Mouse (Mus musculus) testis, adult 2 months (tissue): ENCODE results near the gene Stt3a.

Source experiments
- CTCF ChIP-seq: fragments of 200-500 bp; IDR thresholded peaks from 2 replicates; pipeline ENCODE4 v1.5.1; 2012; ENCODE audit warnings: low read depth, mild to moderate bottlenecking, inconsistent platforms, low read length, moderate library complexity; ENCODE audit not compliant: control insufficient read depth, insufficient read depth, insufficient replicate concordance
- POLR2A ChIP-seq: fragments of 200-500 bp; IDR thresholded peaks from 2 replicates; pipeline ENCODE4 v1.6.1; 2012; ENCODE audit warnings: low read depth, mild to moderate bottlenecking, inconsistent platforms, low read length, moderate library complexity; ENCODE audit not compliant: control insufficient read depth

DNA sequence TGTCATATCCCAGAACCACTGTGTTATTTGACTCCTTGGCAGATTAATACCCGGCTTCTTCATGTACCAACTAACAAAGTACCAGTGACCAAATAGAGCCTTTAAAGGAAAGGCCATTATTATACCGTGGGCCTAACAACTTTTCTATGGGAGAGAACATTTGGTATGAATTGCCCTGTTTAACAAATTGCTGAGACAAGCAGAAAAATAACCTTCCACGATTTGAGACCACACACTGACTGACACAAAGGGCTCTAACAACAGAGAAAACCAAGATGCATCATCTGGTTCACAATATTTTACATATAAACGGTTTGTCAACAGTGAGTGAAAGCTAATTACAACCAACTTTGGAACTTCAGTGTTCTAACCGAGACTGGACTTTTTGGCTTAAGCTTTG, 28.7 kb upstream of the Stt3a start:
- TF ChIP-seq CTCF, result no peak
- no peak for TF ChIP-seq POLR2A
